ENCODE assay signal across 13 mouse cellular contexts in genomic region chr11:115611173-115611572, GRCm38 (mm10). TPM values are rescaled to one million over a fixed set of nuclear protein-coding genes. Genes with fewer than 3 reads are reported as not detected.
A peak's percentile ranks its signal among the peaks of the same experiment; 100 is the strongest.
DNase-seq lines count a peak whose midpoint lies in the region; ATAC-seq lines count a peak whose summit lies in the region.
"Had no signal": no experiment of that assay in that cellular context is flagged by ENCODE, and none has a peak within 500 bp of the region (broad histone marks: within the 10 kb centered on the region; RNA-seq: fewer than 3 reads in every experiment).

No protein-coding gene starts in this region.

- peaks cover 41% of the 10 kb centered on the region for H3K4me1 ChIP-seq in heart, embryonic 13.5 days
- peaks cover 16% of the 10 kb centered on the region for H3K4me1 ChIP-seq in neural tube, embryonic 12.5 days
- H3K4me1 ChIP-seq in stomach, embryonic 15.5 days: peaks cover 19% of the 10 kb centered on the region; the same call in 1 of the 2 replicates

- peak; percentile 76 for DNase-seq in adrenal gland, adult 2 months
- DNase-seq in adrenal gland, postnatal 10 days: no peak
- DNase-seq in heart, adult 11 months: no peak
- DNase-seq in neural tube, embryonic 10.5 days (ENCODE audit: extremely low spot score, low spot score): no peak
- DNase-seq in left cerebral cortex, adult 8-10 months (ENCODE audit: low spot score in 2 of 2): no peak
- DNase-seq: cerebellum, postnatal 14 days; kidney, adult 18-20 months had no signal

- H3K27me3 ChIP-seq in heart, embryonic 13.5 days (replicated peaks): no peaks in the 10 kb centered on the region
- no peaks in the 10 kb centered on the region for H3K27me3 ChIP-seq in neural tube, embryonic 12.5 days (replicated peaks)
- no peaks in the 10 kb centered on the region for H3K27me3 ChIP-seq in stomach, embryonic 15.5 days (replicated peaks)
- H3K27me3 ChIP-seq: embryonic facial prominence, embryonic 12.5 days; heart, embryonic 15.5 days; limb, embryonic 15.5 days had no signal

- no peak overlapping the region for H3K27ac ChIP-seq in heart, embryonic 13.5 days (replicated peaks)
- H3K27ac ChIP-seq in neural tube, embryonic 12.5 days: no peak overlapping the region
- no peak overlapping the region for H3K27ac ChIP-seq in stomach, embryonic 15.5 days

- peak overlapping the region; percentile 85; the same call in 1 of the 2 replicates for H3K4me2 ChIP-seq in heart, embryonic 13.5 days
- H3K4me2 ChIP-seq in neural tube, embryonic 12.5 days (replicated peaks): peak overlapping the region; percentile 86; the same call in 1 of the 2 replicates
- no peak overlapping the region for H3K4me2 ChIP-seq in stomach, embryonic 15.5 days

- no peaks in the 10 kb centered on the region for H3K9me3 ChIP-seq in heart, embryonic 13.5 days
- no peaks in the 10 kb centered on the region for H3K9me3 ChIP-seq in neural tube, embryonic 12.5 days
- H3K9me3 ChIP-seq in stomach, embryonic 15.5 days: no peaks in the 10 kb centered on the region
- H3K9me3 ChIP-seq: embryonic facial prominence, embryonic 12.5 days; heart, embryonic 15.5 days; limb, embryonic 15.5 days had no signal

- H3K36me3 ChIP-seq in heart, embryonic 13.5 days: peaks cover 54% of the 10 kb centered on the region
- peaks cover 53% of the 10 kb centered on the region for H3K36me3 ChIP-seq in neural tube, embryonic 12.5 days
- peaks cover 26% of the 10 kb centered on the region for H3K36me3 ChIP-seq in stomach, embryonic 15.5 days

- no peak overlapping the region for H3K9ac ChIP-seq in heart, embryonic 13.5 days
- no peak overlapping the region for H3K9ac ChIP-seq in neural tube, embryonic 12.5 days
- H3K9ac ChIP-seq in stomach, embryonic 15.5 days: no peak overlapping the region

- ATAC-seq in heart, embryonic 13.5 days (ENCODE audit: extremely low read depth, insufficient number of reproducible peaks, low FRiP score, low TSS enrichment): no peak
- no peak for ATAC-seq in neural tube, embryonic 12.5 days (ENCODE audit: low FRiP score, low read depth)
- ATAC-seq in stomach, embryonic 15.5 days (ENCODE audit: insufficient read depth, low FRiP score, low read depth): no peak

- 79% methylated on average over 6 of the region's 6 CpGs for WGBS in heart, embryonic 13.5 days
- WGBS in neural tube, embryonic 12.5 days: 70% methylated on average over 6 of the region's 6 CpGs
- WGBS in stomach, embryonic 15.5 days: 67% methylated on average over 6 of the region's 6 CpGs

- no peak overlapping the region for H3K4me3 ChIP-seq in heart, embryonic 13.5 days
- H3K4me3 ChIP-seq in neural tube, embryonic 12.5 days: no peak overlapping the region
- 0 out of 2 replicates have a peak overlapping the region, but pooled peaks have one; percentile 79 for H3K4me3 ChIP-seq in stomach, embryonic 15.5 days (replicated peaks)

RNA-seq across cellular contexts. Expression of gene Mif4gd, which starts 1.6 kb away (rescaled TPM):
- total RNA-seq in adrenal gland, adult 2 months (2021): 100 to 1,000 TPM in 1 of 2 experiments, 10 to 100 TPM in 1; 92.5 to 170 TPM
- polyA plus RNA-seq in adrenal gland, adult 2 months (2012; rRNA removed): 182 and 243 TPM in 2 replicates
- total RNA-seq in adrenal gland, postnatal 10 days (2021): 100 to 1,000 TPM; 110 to 140 TPM
- polyA plus RNA-seq in heart, embryonic 13.5 days (2015; fragmentation: Nextera tagmentation; extraction: Ambion mirVana): 23.1 and 24.6 TPM in 2 replicates
- polyA plus RNA-seq in neural tube, embryonic 12.5 days (2016; fragmentation: Nextera tagmentation; extraction: Ambion mirVana): 11.6 and 12.5 TPM in 2 replicates
- polyA plus RNA-seq in stomach, embryonic 15.5 days (2015; fragmentation: Nextera tagmentation; extraction: Ambion mirVana): 31.9 and 34.4 TPM in 2 replicates
- 10 to 100 TPM; 13.9 to 22.0 (median 17.6) TPM for total RNA-seq in left cerebral cortex, adult 8-10 months (2022)

RNA-seq across cellular contexts. Expression of gene Gga3, which starts 7.3 kb away (rescaled TPM):
- 10 to 100 TPM; 21.8 to 38.7 TPM for total RNA-seq in adrenal gland, adult 2 months (2021)
- 22.6 and 38.9 TPM in 2 replicates for polyA plus RNA-seq in adrenal gland, adult 2 months (2012; rRNA removed)
- 10 to 100 TPM; 20.0 to 35.9 TPM for total RNA-seq in adrenal gland, postnatal 10 days (2021)
- 14.0 and 14.9 TPM in 2 replicates for polyA plus RNA-seq in heart, embryonic 13.5 days (2015; fragmentation: Nextera tagmentation; extraction: Ambion mirVana)
- polyA plus RNA-seq in neural tube, embryonic 12.5 days (2016; fragmentation: Nextera tagmentation; extraction: Ambion mirVana): 33.7 and 38.5 TPM in 2 replicates
- polyA plus RNA-seq in stomach, embryonic 15.5 days (2015; fragmentation: Nextera tagmentation; extraction: Ambion mirVana): 15.9 and 24.3 TPM in 2 replicates
- total RNA-seq in left cerebral cortex, adult 8-10 months (2022): 10 to 100 TPM; 73.8 to 92.9 (median 89.0) TPM

RNA-seq across cellular contexts. Expression of gene Mrps7, which starts 7.4 kb away (rescaled TPM):
- total RNA-seq in adrenal gland, adult 2 months (2021): 100 to 1,000 TPM in 1 of 2 experiments, 10 to 100 TPM in 1; 99.9 to 121 TPM
- 31.8 and 33.5 TPM in 2 replicates for polyA plus RNA-seq in adrenal gland, adult 2 months (2012; rRNA removed)
- total RNA-seq in adrenal gland, postnatal 10 days (2021): 10 to 100 TPM; 92.1 to 92.6 TPM
- 79.2 and 86.8 TPM in 2 replicates for polyA plus RNA-seq in heart, embryonic 13.5 days (2015; fragmentation: Nextera tagmentation; extraction: Ambion mirVana)
- 85.2 and 90.2 TPM in 2 replicates for polyA plus RNA-seq in neural tube, embryonic 12.5 days (2016; fragmentation: Nextera tagmentation; extraction: Ambion mirVana)
- 81.7 and 92.7 TPM in 2 replicates for polyA plus RNA-seq in stomach, embryonic 15.5 days (2015; fragmentation: Nextera tagmentation; extraction: Ambion mirVana)
- total RNA-seq in left cerebral cortex, adult 8-10 months (2022): 10 to 100 TPM; 36.9 to 57.0 (median 48.4) TPM

RNA-seq across cellular contexts. Expression of gene Slc25a19, which starts 16.9 kb away (rescaled TPM):
- 100 to 1,000 TPM; 117 to 132 TPM for total RNA-seq in adrenal gland, adult 2 months (2021)
- polyA plus RNA-seq in adrenal gland, adult 2 months (2012; rRNA removed): 156 and 170 TPM in 2 replicates
- total RNA-seq in adrenal gland, postnatal 10 days (2021): 100 to 1,000 TPM; 169 to 231 TPM
- polyA plus RNA-seq in heart, embryonic 13.5 days (2015; fragmentation: Nextera tagmentation; extraction: Ambion mirVana): 36.4 and 37.2 TPM in 2 replicates
- polyA plus RNA-seq in neural tube, embryonic 12.5 days (2016; fragmentation: Nextera tagmentation; extraction: Ambion mirVana): 27.5 and 28.2 TPM in 2 replicates
- polyA plus RNA-seq in stomach, embryonic 15.5 days (2015; fragmentation: Nextera tagmentation; extraction: Ambion mirVana): 21.5 and 23.9 TPM in 2 replicates
- total RNA-seq in left cerebral cortex, adult 8-10 months (2022): 10 to 100 TPM; 54.5 to 62.2 (median 58.5) TPM

RNA-seq across cellular contexts. Expression of gene Nup85, which starts 46.9 kb away (rescaled TPM):
- 10 to 100 TPM; 32.5 to 46.0 TPM for total RNA-seq in adrenal gland, adult 2 months (2021)
- 24.7 and 28.9 TPM in 2 replicates for polyA plus RNA-seq in adrenal gland, adult 2 months (2012; rRNA removed)
- total RNA-seq in adrenal gland, postnatal 10 days (2021): 10 to 100 TPM; 44.4 to 48.7 TPM
- polyA plus RNA-seq in heart, embryonic 13.5 days (2015; fragmentation: Nextera tagmentation; extraction: Ambion mirVana): 111 and 113 TPM in 2 replicates
- 141 and 143 TPM in 2 replicates for polyA plus RNA-seq in neural tube, embryonic 12.5 days (2016; fragmentation: Nextera tagmentation; extraction: Ambion mirVana)
- polyA plus RNA-seq in stomach, embryonic 15.5 days (2015; fragmentation: Nextera tagmentation; extraction: Ambion mirVana): 159 and 181 TPM in 2 replicates
- 10 to 100 TPM; 43.9 to 49.4 (median 46.0) TPM for total RNA-seq in left cerebral cortex, adult 8-10 months (2022)
